In the genomic region with DNA sequence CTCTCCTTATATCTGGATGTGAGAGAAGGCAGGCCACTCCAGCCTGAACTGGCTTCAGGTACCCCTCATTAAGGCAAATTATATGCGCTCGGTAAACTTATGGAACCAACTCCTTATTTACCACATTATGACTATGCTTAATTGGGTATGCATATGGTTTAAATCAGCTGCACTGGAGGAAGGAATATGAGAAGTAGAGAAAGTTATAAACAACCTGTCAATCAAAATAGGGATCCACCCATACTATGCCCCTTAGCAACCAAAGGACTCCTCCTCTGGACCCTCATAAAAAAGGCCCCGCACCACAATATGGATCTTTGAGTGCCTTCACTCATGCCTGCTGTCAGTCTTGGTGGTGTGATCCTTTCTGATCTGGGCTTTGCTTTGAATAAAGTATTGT, we compare ENCODE assay signal across 28 mouse cellular contexts.
DNase-seq lines count a peak whose midpoint lies in the region; ATAC-seq lines count a peak whose summit lies in the region.
"Had no signal": no experiment of that assay in that cellular context is flagged by ENCODE, and none has a peak within 500 bp of the region (broad histone marks: within the 10 kb centered on the region; RNA-seq: fewer than 3 reads in every experiment).

No protein-coding gene starts in this region.

- H3K27ac ChIP-seq in forebrain, embryonic 13.5 days = peak overlapping the region; percentile 52; the same call in 1 of the 2 replicates
- no peak overlapping the region for H3K27ac ChIP-seq in forebrain, embryonic 11.5 days (ENCODE audit: low read depth, low read length)
- H3K27ac ChIP-seq in embryonic facial prominence, embryonic 10.5 days (replicated peaks) = peak overlapping the region; percentile 44; the same call in 1 of the 2 replicates
- H3K27ac ChIP-seq in embryonic facial prominence, embryonic 12.5 days = peak overlapping the region; percentile 56
- H3K27ac ChIP-seq in limb, embryonic 13.5 days = no peak overlapping the region; the same call in 1 of the 2 replicates
- H3K27ac ChIP-seq in hindbrain, embryonic 16.5 days (ENCODE audit: low read depth, low read length) = no peak overlapping the region
- H3K27ac ChIP-seq in kidney, embryonic 15.5 days = no peak overlapping the region
- H3K27ac ChIP-seq: heart, embryonic 15.5 days; hindbrain, embryonic 14.5 days had no signal

- 88% methylated on average over 3 of the region's 3 CpGs for WGBS in forebrain, embryonic 13.5 days
- WGBS in forebrain, embryonic 11.5 days = 89% methylated on average over 3 of the region's 3 CpGs
- 82% methylated on average over 3 of the region's 3 CpGs for WGBS in embryonic facial prominence, embryonic 10.5 days
- 63% methylated on average over 3 of the region's 3 CpGs for WGBS in embryonic facial prominence, embryonic 12.5 days
- WGBS in limb, embryonic 13.5 days = 57% methylated on average over 3 of the region's 3 CpGs
- 87% methylated on average over 3 of the region's 3 CpGs for WGBS in hindbrain, embryonic 16.5 days
- 91% methylated on average over 3 of the region's 3 CpGs for WGBS in kidney, embryonic 15.5 days

- peaks cover 58% of the 10 kb centered on the region for H3K4me1 ChIP-seq in forebrain, embryonic 13.5 days
- peaks cover 2% of the 10 kb centered on the region; the same call in 1 of the 2 replicates for H3K4me1 ChIP-seq in forebrain, embryonic 11.5 days (replicated peaks; ENCODE audit: control insufficient read depth, insufficient read depth, low read length)
- H3K4me1 ChIP-seq in embryonic facial prominence, embryonic 10.5 days = peaks cover 28% of the 10 kb centered on the region
- peaks cover 24% of the 10 kb centered on the region; the same call in 1 of the 2 replicates for H3K4me1 ChIP-seq in embryonic facial prominence, embryonic 12.5 days
- H3K4me1 ChIP-seq in limb, embryonic 13.5 days = peaks cover 34% of the 10 kb centered on the region
- peaks cover 2% of the 10 kb centered on the region; the same call in 1 of the 2 replicates for H3K4me1 ChIP-seq in hindbrain, embryonic 16.5 days (ENCODE audit: control insufficient read depth, insufficient read depth, low read depth, low read length)
- peaks cover 20% of the 10 kb centered on the region for H3K4me1 ChIP-seq in kidney, embryonic 15.5 days
- H3K4me1 ChIP-seq: heart, embryonic 15.5 days had no signal

- DNase-seq in forebrain, embryonic 11.5 days (ENCODE audit: low spot score) = no peak
- DNase-seq in embryonic facial prominence, embryonic 10.5 days (ENCODE audit: low spot score) = no peak
- DNase-seq: adrenal gland, adult 2 months; adrenal gland, postnatal 14 days; B cell, adult 2 months; cerebellum, adult 11 months; cerebellum, adult 8-10 months; cerebellum, postnatal 10 days; cerebellum, postnatal 36 days; embryo, embryonic 11 days; gastrocnemius, postnatal 25 days; heart, adult 18-20 months; heart, postnatal 10 days; heart, postnatal 36 days had no signal

- no peak overlapping the region for H3K4me2 ChIP-seq in forebrain, embryonic 13.5 days
- H3K4me2 ChIP-seq in forebrain, embryonic 11.5 days (ENCODE audit: low read depth, low read length, severe bottlenecking) = no peak overlapping the region
- H3K4me2 ChIP-seq in embryonic facial prominence, embryonic 12.5 days (replicated peaks) = no peak overlapping the region
- H3K4me2 ChIP-seq in limb, embryonic 13.5 days (replicated peaks) = no peak overlapping the region
- no peak overlapping the region for H3K4me2 ChIP-seq in hindbrain, embryonic 16.5 days (ENCODE audit: low read length)
- no peak overlapping the region for H3K4me2 ChIP-seq in kidney, embryonic 15.5 days
- H3K4me2 ChIP-seq: embryonic facial prominence, embryonic 15.5 days; heart, embryonic 12.5 days; heart, embryonic 15.5 days; hindbrain, embryonic 14.5 days had no signal

- H3K9ac ChIP-seq in forebrain, embryonic 13.5 days = no peak overlapping the region
- H3K9ac ChIP-seq in forebrain, embryonic 11.5 days (ENCODE audit: low read length) = no peak overlapping the region
- H3K9ac ChIP-seq in embryonic facial prominence, embryonic 12.5 days = no peak overlapping the region
- no peak overlapping the region for H3K9ac ChIP-seq in limb, embryonic 13.5 days
- H3K9ac ChIP-seq in hindbrain, embryonic 16.5 days (ENCODE audit: low read depth, low read length) = no peak overlapping the region
- H3K9ac ChIP-seq in kidney, embryonic 15.5 days = no peak overlapping the region
- H3K9ac ChIP-seq: embryonic facial prominence, embryonic 15.5 days; heart, embryonic 12.5 days; heart, embryonic 15.5 days; hindbrain, embryonic 14.5 days had no signal

- no peaks in the 10 kb centered on the region for H3K27me3 ChIP-seq in forebrain, embryonic 13.5 days
- no peaks in the 10 kb centered on the region for H3K27me3 ChIP-seq in forebrain, embryonic 11.5 days (ENCODE audit: control insufficient read depth, insufficient read depth, low read length)
- H3K27me3 ChIP-seq in embryonic facial prominence, embryonic 10.5 days (replicated peaks; ENCODE audit: low read depth, poor library complexity, severe bottlenecking) = no peaks in the 10 kb centered on the region
- no peaks in the 10 kb centered on the region for H3K27me3 ChIP-seq in embryonic facial prominence, embryonic 12.5 days
- no peaks in the 10 kb centered on the region for H3K27me3 ChIP-seq in limb, embryonic 13.5 days
- no peaks in the 10 kb centered on the region for H3K27me3 ChIP-seq in hindbrain, embryonic 16.5 days (replicated peaks; ENCODE audit: control insufficient read depth, insufficient read depth, low read length)
- H3K27me3 ChIP-seq in kidney, embryonic 15.5 days = no peaks in the 10 kb centered on the region
- H3K27me3 ChIP-seq: CH12.LX; embryonic facial prominence, embryonic 15.5 days; heart, embryonic 12.5 days; heart, embryonic 15.5 days; Patski had no signal

- no peaks in the 10 kb centered on the region for H3K36me3 ChIP-seq in forebrain, embryonic 13.5 days (ENCODE audit: poor library complexity, severe bottlenecking)
- H3K36me3 ChIP-seq in forebrain, embryonic 11.5 days (ENCODE audit: control insufficient read depth, insufficient read depth, low read length) = no peaks in the 10 kb centered on the region
- H3K36me3 ChIP-seq in embryonic facial prominence, embryonic 10.5 days (replicated peaks) = 0 out of 2 replicates have a peak, but pooled peaks cover 3% of the 10 kb centered on the region
- H3K36me3 ChIP-seq in embryonic facial prominence, embryonic 12.5 days = no peaks in the 10 kb centered on the region
- peaks cover 5% of the 10 kb centered on the region; the same call in 1 of the 2 replicates for H3K36me3 ChIP-seq in limb, embryonic 13.5 days
- no peaks in the 10 kb centered on the region for H3K36me3 ChIP-seq in hindbrain, embryonic 16.5 days (ENCODE audit: control insufficient read depth, insufficient read depth, low read length)
- H3K36me3 ChIP-seq in kidney, embryonic 15.5 days = no peaks in the 10 kb centered on the region
- H3K36me3 ChIP-seq: embryonic facial prominence, embryonic 15.5 days; G1E; heart, embryonic 12.5 days; heart, embryonic 15.5 days had no signal

- H3K4me3 ChIP-seq in forebrain, embryonic 13.5 days = no peak overlapping the region
- no peak overlapping the region for H3K4me3 ChIP-seq in forebrain, embryonic 11.5 days (ENCODE audit: low read depth, low read length)
- no peak overlapping the region for H3K4me3 ChIP-seq in embryonic facial prominence, embryonic 10.5 days
- H3K4me3 ChIP-seq in embryonic facial prominence, embryonic 12.5 days = no peak overlapping the region
- no peak overlapping the region for H3K4me3 ChIP-seq in limb, embryonic 13.5 days
- no peak overlapping the region for H3K4me3 ChIP-seq in hindbrain, embryonic 16.5 days (ENCODE audit: low read length)
- H3K4me3 ChIP-seq in kidney, embryonic 15.5 days (replicated peaks) = no peak overlapping the region
- H3K4me3 ChIP-seq: embryonic facial prominence, embryonic 15.5 days; heart, embryonic 12.5 days; heart, embryonic 15.5 days had no signal

- no peaks in the 10 kb centered on the region for H3K9me3 ChIP-seq in forebrain, embryonic 13.5 days (replicated peaks)
- H3K9me3 ChIP-seq in forebrain, embryonic 11.5 days (ENCODE audit: control insufficient read depth, low read length) = no peaks in the 10 kb centered on the region
- no peaks in the 10 kb centered on the region for H3K9me3 ChIP-seq in embryonic facial prominence, embryonic 10.5 days
- H3K9me3 ChIP-seq in embryonic facial prominence, embryonic 12.5 days = no peaks in the 10 kb centered on the region
- no peaks in the 10 kb centered on the region for H3K9me3 ChIP-seq in limb, embryonic 13.5 days
- no peaks in the 10 kb centered on the region for H3K9me3 ChIP-seq in hindbrain, embryonic 16.5 days (ENCODE audit: control insufficient read depth, low read length)
- H3K9me3 ChIP-seq in kidney, embryonic 15.5 days (replicated peaks) = no peaks in the 10 kb centered on the region
- H3K9me3 ChIP-seq: embryonic facial prominence, embryonic 15.5 days; G1E; heart, embryonic 12.5 days; heart, embryonic 15.5 days had no signal

- ATAC-seq in forebrain, embryonic 13.5 days = no peak; the same call in 1 of the 2 replicates
- ATAC-seq in forebrain, embryonic 11.5 days (replicated peaks; ENCODE audit: low FRiP score) = no peak; the same call in 1 of the 2 replicates
- 0 out of 2 replicates have a peak, but pooled peaks have one; percentile 54 for ATAC-seq in embryonic facial prominence, embryonic 12.5 days (ENCODE audit: insufficient number of reproducible peaks, insufficient read depth, low FRiP score, low TSS enrichment)
- ATAC-seq in limb, embryonic 13.5 days (ENCODE audit: low FRiP score, low read depth) = peak; percentile 20; the same call in 1 of the 2 replicates
- ATAC-seq in hindbrain, embryonic 16.5 days = no peak
- no peak for ATAC-seq in kidney, embryonic 15.5 days (replicated peaks; ENCODE audit: low FRiP score)
- ATAC-seq: forebrain, embryonic 14.5 days; intestine, postnatal 0 days; Patski had no signal

Comparison
In these comparisons a context has a peak if more than half of its experiments do, and no peak if none do; other contexts are left out.
1. H3K27ac ChIP-seq: peak in forebrain, embryonic 13.5 days (single experiment), embryonic facial prominence, embryonic 10.5 days (single experiment) and embryonic facial prominence, embryonic 12.5 days (single experiment); none in forebrain, embryonic 11.5 days (single experiment), limb, embryonic 13.5 days (single experiment), hindbrain, embryonic 16.5 days (single experiment) and kidney, embryonic 15.5 days (single experiment).
2. ATAC-seq: peak in embryonic facial prominence, embryonic 12.5 days (single experiment) and limb, embryonic 13.5 days (single experiment); none in forebrain, embryonic 13.5 days (single experiment), forebrain, embryonic 11.5 days (single experiment), hindbrain, embryonic 16.5 days (single experiment) and kidney, embryonic 15.5 days (single experiment).